Mouse (Mus musculus) right cerebral cortex, adult 2 months (tissue): ENCODE measurements around the gene Parp11.

Experiments
- DNase-seq, 2 experiments: peaks; one replicate each; pipeline ENCODE4 v3.0.0; 2021 to 2022; ENCODE audit warnings: low spot score in 2 of 2

Parp11 gene

DNA sequence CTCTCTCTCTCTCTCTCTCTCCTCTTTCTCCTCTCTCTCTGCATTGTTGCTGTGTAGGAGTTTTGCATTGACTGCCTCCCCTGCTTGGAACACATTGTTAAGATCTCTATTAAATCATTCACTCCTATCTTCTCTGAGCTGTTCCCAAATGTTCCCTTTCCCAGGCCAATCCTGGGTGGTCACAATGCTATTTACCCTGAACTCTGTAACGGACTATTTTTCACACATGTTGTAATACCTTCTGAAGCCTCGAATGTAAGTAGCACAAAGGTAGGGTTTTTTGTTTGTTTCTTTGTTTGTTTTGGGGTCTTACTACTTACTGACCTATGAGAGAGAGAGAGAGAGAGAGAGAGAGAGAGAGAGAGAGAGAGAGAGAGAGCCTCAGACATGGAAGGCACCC is 2.2 kb downstream of the Parp11 start:
- DNase-seq: no peak

DNA sequence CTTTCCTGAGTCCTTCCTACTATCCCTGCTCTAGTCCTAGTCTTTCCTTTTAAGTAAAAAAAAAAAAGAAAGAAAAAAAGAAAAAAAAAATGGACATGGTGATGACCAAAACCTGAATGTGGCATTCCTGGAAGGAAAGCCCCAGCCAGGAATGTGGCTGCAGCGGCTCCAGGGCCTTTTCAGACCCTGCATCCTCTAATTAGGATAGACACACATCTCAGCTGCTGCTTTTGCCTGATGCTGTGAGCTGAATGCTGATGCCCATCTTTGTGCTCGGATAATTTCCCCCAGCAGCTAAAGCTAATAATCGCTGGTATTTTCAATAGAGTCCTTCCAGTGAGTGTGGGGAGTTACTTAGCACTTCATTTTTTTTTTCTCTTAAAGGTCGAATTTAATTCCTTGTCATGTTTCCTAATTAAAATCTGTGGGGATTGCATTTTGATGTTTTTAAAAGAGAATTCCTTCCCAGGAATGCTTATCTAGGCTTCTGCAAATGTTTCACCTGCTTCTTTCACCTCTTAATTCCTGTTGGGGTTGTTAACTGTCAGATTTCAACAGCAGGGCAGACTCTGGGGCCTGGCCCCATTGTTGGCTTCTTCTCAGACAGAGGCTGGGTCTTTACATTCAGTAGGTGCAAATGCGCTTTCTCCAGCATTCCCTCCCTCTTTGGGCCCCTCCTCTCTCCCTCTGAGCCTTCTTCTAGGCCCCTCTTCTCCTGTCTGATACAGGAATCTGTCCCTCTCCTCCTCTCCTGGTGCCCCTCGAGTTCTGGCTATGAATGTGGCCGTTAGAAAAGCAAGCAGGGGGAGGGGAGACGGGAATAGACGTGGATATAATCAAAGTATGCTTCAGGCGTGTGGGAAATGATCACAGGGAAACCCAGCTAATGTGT is 3.1 kb downstream of the Parp11 start:
- DNase-seq: peak in 1 of 2 experiments; percentile 20

DNA sequence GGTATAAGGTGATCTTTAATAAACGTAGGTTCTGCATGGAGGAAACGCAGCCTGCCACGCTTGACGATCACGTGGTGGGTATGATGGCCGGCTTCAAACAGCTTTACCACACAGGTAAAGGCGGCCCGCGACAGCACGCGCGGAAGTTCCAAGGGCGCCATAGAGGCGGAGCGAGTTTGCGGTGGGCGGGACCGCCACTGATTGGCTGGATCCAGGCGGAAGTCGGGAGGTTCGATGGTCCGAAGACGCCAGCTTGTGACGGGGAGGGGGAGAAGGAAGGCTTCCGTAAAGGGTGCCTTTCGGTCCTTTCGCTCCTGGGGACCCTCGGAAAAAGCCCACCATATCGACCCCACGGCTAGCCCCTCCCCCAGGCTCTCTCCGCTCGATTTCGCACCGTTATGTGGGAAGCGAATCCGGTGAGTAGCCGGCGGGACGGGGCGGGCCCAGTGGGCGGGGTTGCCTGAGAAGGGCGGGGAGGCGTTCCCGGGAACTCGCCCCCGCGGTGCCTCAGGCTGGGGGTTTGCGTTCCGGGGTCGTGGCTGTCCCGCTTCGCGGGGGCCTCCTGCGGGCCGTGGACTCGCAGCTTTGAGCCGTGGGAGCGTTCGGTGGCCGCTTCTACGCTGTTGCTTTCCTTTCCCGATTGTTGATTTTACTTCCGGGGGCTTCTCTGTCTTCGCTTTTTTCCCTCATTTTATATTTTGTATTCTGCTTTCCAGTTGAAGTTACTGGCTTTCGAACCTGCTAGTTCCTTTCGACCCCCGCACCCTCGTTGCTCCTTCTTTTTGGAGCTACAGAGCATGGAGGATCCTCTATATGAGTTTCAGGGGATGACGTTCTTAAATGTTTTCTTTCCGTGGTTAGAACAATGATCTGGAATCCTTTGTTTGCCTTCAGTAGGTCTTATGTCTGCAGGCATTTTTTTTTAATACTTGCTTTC is 7.0 kb downstream of the Parp11 start:
- peak; percentile 89 to 94 for DNase-seq

DNA sequence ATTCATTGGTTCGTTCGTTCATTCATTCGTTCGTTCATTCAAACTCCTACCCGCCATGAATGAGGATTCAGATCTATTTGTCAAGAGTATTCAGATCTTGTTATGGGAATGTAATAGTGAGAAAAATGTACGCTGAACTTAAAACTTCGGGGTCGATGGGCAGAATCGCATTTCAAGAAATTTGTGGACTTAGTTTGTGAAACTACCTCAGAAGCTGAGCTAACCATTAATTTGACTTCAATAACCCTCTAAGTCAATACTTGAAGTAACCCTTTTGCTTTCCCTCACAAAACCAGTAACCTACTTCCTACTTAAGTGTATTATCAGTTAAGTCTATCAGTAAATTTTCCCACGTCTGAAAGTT is 7.7 kb downstream of the Parp11 start:
- no peak for DNase-seq

- no peak for DNase-seq
These were observed 8.2 kb downstream of the Parp11 start for GRCm38 (mm10) chr6:127454809-127455208.

GRCm38 (mm10) chr6:127455440-127455839 is 8.8 kb downstream of the Parp11 start:
- DNase-seq: no peak

DNA sequence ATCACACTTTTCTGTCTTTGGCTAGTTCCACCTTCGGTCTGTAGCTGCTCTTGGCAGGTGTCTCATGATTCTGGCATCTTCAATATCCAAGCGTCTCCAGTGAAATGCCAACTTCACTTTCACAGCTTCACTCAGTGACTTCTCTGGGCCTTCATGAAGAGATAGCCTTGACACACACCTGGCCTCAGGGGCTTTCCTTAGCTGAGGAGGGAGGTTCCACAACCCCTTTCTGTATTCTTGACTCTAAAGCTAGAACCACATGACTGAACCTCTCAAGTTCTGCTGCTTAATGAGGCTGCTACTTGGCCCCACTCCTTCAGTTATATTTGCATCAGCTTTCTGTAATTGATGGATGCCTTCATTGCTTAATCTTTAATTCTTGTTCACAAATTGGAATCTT is 10.1 kb downstream of the Parp11 start:
- no peak for DNase-seq

DNA sequence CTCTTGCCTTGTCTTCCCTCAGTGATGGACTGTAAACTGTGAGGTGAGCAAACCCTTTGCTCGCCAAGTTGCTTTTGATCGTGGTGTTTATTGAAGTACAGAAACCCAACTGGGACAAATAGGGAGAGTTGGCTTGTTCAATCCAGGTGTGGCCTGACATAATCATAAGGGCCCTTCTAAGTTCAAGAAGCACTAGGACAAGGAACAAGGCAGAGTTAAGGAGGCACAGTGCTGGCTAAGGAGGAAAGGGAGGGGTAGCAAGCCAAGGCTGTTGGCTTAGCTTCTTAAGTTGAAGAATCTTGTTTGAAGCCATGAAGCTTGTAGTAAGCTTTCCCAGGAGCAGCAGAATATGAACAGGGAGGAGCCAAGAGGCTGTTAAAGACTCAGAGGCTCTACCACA is 13.1 kb downstream of the Parp11 start:
- DNase-seq: no peak

- no peak for DNase-seq
These were observed 14.9 kb downstream of the Parp11 start for GRCm38 (mm10) chr6:127461491-127461890.

- DNase-seq: no peak
These were observed 15.6 kb downstream of the Parp11 start for GRCm38 (mm10) chr6:127462251-127462650.

GRCm38 (mm10) chr6:127463273-127464001 is 16.8 kb downstream of the Parp11 start:
- no peak for DNase-seq

DNA sequence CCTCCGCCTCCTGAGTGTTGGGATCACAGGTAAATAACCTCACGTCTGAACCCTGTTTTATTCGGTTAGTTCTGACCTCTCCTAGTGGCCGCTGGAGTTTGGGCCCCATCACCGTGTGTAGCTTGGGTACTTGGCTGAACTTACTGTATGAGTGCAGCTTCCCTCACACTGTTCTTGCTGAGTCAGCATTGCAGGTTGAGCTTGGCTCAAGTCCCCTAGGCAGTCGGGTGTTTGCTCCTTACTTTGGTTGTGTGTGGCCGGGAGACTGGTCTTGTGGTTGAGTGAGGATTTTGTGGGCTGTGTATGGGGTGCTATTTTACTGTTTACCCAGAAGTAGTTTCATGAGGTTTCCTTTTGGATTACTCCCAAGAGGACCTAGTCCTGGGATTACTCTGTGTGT is 17.9 kb downstream of the Parp11 start:
- no peak for DNase-seq

GRCm38 (mm10) chr6:127466749-127467310 is 20.2 kb downstream of the Parp11 start:
- peak; percentile 20 to 29 for DNase-seq

DNA sequence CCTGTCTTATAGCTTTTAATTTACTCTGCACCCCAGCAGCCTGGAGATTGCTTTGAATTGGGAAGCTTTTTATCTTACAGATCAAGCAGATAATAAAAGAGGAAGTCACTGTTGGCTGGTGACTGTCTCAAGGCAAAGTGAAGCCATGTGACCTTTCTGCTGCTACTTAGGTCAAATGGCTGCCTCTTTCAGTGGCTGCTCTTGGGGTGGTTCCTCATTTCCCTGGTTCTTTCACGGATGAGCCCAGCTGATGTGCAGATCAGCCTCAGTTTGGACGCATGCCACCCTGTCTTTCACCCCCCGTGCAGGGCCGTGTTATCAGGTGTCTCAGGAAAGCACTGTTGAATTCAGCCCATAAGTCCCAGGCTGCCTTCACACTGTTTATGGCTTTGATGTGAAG is 25.4 kb downstream of the Parp11 start:
- no peak for DNase-seq

DNA sequence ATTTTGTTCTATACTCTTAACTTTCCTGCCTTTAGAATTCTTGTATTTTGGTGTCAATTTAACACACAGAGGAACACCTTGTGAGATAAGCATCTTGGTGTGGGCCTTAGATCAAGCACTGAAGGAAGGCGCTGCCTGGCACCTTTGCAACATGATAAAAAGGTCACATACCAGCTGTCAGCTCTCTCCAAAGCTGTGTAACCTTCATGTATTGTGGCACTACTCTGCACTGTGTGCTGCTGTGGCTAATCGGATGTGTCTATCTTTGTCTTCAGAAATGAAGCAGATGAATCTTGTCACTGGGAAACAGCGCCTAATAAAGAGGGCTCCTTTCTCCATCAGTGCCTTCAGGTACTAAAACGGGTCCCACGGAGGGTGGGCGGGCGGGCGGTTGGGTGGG is 27.3 kb downstream of the Parp11 start:
- no peak for DNase-seq

DNA sequence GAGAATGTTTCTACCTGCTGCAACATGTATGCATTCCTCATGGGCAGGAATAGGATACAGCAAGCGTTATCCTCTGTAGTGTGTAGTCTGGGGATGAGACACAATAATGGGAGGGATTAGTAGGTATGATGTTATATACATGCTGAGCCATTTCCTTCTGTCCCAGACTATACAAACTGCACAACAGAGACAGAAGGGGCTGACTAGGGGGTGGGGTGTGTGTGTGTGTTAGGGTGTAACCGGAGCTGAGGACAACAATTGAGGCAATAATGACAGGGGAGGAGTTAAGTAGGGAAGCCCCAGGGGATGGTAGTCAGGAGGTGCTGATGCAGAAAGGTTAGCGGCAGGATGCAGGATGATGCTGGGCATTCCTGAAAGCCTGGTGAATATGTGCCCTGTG is 28.6 kb downstream of the Parp11 start:
- no peak for DNase-seq

GRCm38 (mm10) chr6:127491046-127491445 is 44.4 kb downstream of the Parp11 start:
- no peak for DNase-seq

- no peak for DNase-seq
These were observed 45.9 kb downstream of the Parp11 start for GRCm38 (mm10) chr6:127492561-127492960.

GRCm38 (mm10) chr6:127493750-127494149 is 47.1 kb downstream of the Parp11 start:
- peak; percentile 47 to 58 for DNase-seq

- DNase-seq: no peak
These were observed 47.7 kb downstream of the Parp11 start for GRCm38 (mm10) chr6:127494357-127494756.

- DNase-seq: no peak
These were observed 48.6 kb downstream of the Parp11 start for GRCm38 (mm10) chr6:127495251-127495650.

- no peak for DNase-seq
These were observed 49.2 kb downstream of the Parp11 start for GRCm38 (mm10) chr6:127495876-127496275.
